Mouse (Mus musculus): ENCODE data around the gene Grip2.

- TF ChIP-seq CTCF (IDR thresholded peaks at IDR 0.05; ENCODE audit: borderline replicate concordance, insufficient read depth, low read depth, low read length) (no peak), POLR2A (IDR thresholded peaks at IDR 0.05; ENCODE audit: borderline replicate concordance, insufficient read depth, low read length) (no peak)
Measured at GRCm38 (mm10) chr6:91742995-91743394, 84.1 kb downstream of the Grip2 start.
